Mouse (Mus musculus): ENCODE data around the gene Klk1b16.
"Not testable (repeated sequence)": the region's sequence is repeated elsewhere in the genome, so short reads cannot be mapped to it uniquely, and the experiment has no call there.

Klk1b16 gene

DNA sequence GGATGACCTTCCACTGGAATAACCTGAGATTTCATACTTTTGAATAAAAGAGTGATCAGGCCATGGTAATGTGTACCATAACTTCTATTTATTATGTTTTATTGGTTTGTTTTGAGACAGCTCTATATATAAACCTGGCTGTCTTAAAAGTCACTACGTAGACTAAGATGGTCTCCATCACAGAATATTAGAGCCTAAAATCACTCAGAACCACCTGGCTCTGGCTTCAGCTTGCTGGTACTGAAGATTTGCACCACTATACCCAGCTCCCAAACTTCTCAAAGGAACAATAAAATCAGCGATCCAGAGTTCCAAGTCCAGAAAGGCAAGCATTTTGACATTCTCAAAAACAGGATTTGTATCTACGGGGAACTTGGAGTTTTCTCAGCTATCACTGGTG is at the start of gene Klk1b16:
Gene Klk1b16 (plus strand): TSS at position 301 of the 400 bp plus-strand sequence.
- no peak for DNase-seq (ENCODE audit: low read depth, low spot score)

DNA sequence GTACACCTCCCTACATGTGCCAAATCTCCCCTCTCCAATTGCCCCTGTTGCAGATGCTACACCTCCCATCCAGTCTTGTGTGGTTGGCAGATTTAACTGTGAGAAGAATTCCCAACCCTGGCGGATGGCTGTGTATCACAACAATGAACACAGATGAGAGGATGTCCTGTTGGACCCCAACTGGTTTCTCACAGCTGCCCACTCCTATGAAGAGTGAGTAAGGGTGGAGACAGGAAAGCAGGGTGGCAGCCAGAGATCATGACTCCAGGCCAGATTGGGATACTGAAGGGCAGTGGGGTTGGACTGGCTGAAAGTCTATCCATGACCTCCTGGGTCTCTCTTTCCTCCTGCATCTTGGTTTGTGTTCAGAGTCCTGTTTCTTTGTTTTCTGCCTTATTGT is 40.5 kb upstream of the Klk1b16 start:
- no peak for DNase-seq (ENCODE audit: low read depth, low spot score)

DNA sequence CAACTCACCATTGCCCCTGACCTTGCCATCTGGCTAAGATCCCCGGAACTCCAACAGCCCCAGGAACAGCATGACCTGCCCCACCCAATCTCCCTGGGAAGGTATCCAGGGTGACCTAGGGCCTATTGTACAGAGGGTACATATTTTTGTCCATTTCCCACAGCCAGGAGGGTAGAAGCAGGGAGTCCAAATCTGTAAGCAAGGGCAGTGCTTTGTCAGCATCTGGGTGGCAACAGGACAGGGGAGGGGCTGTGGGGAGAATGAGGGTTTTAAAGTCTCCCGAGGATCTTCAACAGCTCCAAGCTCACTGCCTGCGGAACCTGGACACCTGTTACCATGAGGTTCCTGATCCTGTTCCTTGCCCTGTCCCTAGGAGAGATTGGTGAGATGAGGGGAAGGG is 34.5 kb upstream of the Klk1b16 start, which contains the start of gene Klk1b21:
Gene Klk1b21 (plus strand): TSS at position 301 of the 400 bp plus-strand sequence.
- DNase-seq (ENCODE audit: low read depth, low spot score): not testable (repeated sequence)

GRCm38 (mm10) chr7:44112373-44112772 is 24.2 kb upstream of the Klk1b16 start, which contains the start of gene Klk1b22:
Gene Klk1b22 (plus strand): TSS chr7:44112673.
- peak; percentile 44 for DNase-seq (ENCODE audit: low read depth, low spot score)

- peak; percentile 15 for DNase-seq (ENCODE audit: low read depth, low spot score)
Measured at GRCm38 (mm10) chr7:44123445-44123844, 13.1 kb upstream of the Klk1b16 start.

- DNase-seq (ENCODE audit: low read depth, low spot score): peak; percentile 61
Measured at GRCm38 (mm10) chr7:44179299-44180045, 42.9 kb downstream of the Klk1b16 start.

DNA sequence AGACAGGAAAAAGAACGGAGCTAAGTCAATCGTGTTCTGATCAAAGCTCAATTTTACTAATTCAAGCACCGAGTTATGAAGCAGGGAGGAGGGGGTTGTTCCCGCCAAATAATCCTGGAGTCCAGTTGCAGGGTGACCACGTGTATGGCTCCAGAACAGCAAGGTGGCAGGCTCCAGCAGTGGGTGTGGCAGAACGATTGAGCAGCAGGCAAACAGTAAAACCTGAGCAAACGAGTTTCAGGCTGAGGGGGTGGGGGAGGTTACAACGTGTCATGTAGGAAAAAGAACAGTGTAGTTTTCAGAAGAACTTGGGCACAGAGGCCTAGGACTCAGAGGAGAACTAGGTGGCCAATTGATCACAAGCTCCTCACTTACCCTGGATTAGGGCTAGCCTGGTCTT is 49.9 kb downstream of the Klk1b16 start:
- not testable (repeated sequence) for DNase-seq (ENCODE audit: low read depth, low spot score)

DNA sequence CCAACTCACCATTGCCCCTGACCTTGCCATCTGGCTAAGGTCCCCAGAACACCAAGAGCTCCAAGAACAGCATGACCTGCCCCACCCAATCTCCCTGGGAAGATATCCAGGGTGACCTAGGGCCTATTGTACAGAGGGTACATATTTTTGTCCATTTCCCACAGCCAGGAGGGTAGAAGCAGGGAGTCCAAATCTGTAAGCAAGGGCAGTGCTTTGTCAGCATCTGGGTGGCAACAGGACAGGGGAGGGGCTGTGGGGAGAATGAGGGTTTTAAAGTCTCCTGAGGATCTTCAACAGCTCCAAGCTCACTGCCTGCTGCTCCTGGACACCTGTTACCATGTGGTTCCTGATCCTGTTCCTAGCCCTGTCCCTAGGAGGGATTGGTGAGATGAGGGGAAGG is 51.4 kb downstream of the Klk1b16 start, which contains the start of gene Klk1b24:
Gene Klk1b24 (plus strand): TSS at position 301 of the 400 bp plus-strand sequence.
- not testable (repeated sequence) for DNase-seq (ENCODE audit: low read depth, low spot score)

Data from R1 (cell line).